Mouse (Mus musculus) lung, postnatal 4 days (tissue): ENCODE data around the gene Srgap2.
A peak's percentile ranks its signal among the peaks of the same experiment; 100 is the strongest.
"Not testable (repeated sequence)": the region's sequence is repeated elsewhere in the genome, so short reads cannot be mapped to it uniquely, and the experiment has no call there.

Source experiments
- DNase-seq, 2 experiments: peaks; one replicate each; pipeline ENCODE4 v3.0.0; 2021

The Srgap2 gene

GRCm38 (mm10) chr1:131284167-131284566 is 243.0 kb downstream of the Srgap2 start:
- no peak for DNase-seq

- no peak for DNase-seq
Measured at GRCm38 (mm10) chr1:131281731-131282130, 245.4 kb downstream of the Srgap2 start.

DNA sequence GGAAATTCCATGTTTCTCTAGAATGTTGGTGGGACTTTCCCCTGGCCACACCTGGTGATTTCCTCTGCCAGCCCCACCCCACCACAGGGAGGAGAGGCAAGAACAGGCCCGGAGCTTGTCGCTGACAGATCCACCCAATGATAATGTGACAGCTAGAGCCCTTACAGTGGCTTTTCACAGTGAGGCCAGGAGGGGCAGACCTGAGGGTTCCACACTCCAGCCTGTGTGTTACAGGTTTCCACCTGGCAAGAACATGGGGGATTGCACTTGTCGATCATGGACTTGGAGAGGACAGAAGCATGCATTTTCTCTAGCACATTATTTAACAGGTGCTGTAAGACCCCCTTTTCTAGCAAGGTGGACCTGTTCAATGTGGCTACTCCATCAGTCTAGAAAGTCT is 246.9 kb downstream of the Srgap2 start:
- DNase-seq = no peak

GRCm38 (mm10) chr1:131279456-131279776 is 247.7 kb downstream of the Srgap2 start, which contains the start of gene Ikbke:
Gene Ikbke (minus strand): TSS chr1:131279606.
- no peak for DNase-seq

GRCm38 (mm10) chr1:131278606-131279455 is 248.3 kb downstream of the Srgap2 start:
- DNase-seq = no peak

GRCm38 (mm10) chr1:131276831-131277230 is 250.3 kb downstream of the Srgap2 start:
- DNase-seq = no peak

- DNase-seq = no peak
Measured at GRCm38 (mm10) chr1:131275577-131275976, 251.6 kb downstream of the Srgap2 start.

- DNase-seq = no peak
Measured at GRCm38 (mm10) chr1:131274725-131275539, 252.2 kb downstream of the Srgap2 start.

DNA sequence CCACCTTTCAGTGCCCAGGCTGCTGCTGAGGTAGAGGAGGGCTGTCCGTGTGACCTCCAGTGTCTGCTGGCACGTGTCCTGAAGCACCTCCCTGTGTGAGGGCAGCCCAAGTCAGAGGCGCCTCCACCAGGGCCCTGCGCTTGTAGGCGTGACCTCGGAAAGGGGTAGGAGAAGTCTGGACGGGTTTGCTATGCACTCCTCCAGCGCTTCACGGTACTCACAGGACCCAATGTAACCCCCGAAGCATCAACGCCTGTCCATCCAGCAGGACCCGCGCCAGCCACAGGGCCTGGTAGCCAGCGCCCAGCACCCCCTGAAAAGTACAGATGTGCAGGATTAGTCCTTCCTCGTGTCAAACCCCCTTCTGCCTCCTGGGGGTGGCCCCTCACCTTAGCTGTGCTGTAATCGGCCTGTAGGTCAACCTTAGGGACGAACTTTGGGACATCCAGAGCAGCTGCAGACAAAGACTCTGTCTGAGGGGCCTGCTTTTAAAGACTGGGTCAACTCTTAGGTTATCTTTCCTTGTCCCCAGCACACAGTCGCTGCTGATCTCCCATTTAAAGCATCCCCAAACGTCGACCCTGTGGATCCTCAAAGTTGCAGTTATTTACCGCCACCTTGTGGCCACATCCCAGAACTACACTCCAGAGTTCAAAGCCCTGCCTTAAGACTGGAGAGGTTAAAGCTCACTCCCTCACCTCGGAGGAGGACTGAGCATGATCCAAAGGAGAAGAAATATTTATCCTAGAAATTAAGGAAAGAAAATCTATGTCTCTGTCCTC is 257.2 kb downstream of the Srgap2 start:
- DNase-seq = peak; percentile 49 to 80

- DNase-seq = no peak
Measured at GRCm38 (mm10) chr1:131268776-131269175, 258.4 kb downstream of the Srgap2 start.

- no peak for DNase-seq
Measured at GRCm38 (mm10) chr1:131263905-131264304, 263.2 kb downstream of the Srgap2 start.

- peak; percentile 54 to 76 for DNase-seq
Measured at GRCm38 (mm10) chr1:131260309-131260656, 266.9 kb downstream of the Srgap2 start.

DNA sequence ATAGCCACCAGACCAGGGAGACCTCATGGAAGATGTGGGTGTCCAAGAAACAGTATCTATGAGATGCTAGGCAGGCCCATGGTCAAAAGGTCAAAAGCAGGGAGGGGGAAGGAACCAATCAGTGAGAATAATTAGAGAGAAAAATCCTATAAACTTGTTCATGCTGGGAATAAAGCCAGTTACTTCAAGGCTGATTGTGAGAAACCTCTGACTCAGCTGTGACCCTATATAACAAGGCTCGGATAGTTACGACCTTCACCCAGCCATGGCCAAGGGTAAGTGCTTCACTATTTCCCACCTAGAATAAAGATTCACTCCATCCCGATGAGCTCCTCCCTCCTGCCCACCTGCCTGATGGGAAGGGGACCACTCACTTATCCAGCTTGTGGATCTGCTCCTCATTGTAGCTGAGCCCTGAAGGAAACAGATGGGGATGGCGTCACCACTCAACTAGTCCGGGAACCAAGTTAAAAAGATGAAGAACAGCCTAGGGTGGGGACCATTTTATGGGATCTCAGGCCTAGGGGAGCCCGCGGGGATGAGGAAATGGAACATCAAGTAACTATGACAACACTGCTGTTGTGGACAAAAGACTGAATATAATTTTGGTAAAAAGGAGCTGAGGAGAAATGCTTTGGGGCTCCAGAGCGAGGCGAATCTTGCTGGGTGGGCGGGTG is 267.4 kb downstream of the Srgap2 start:
- DNase-seq = no peak

- no peak for DNase-seq
Measured at GRCm38 (mm10) chr1:131257288-131257687, 269.9 kb downstream of the Srgap2 start.

DNA sequence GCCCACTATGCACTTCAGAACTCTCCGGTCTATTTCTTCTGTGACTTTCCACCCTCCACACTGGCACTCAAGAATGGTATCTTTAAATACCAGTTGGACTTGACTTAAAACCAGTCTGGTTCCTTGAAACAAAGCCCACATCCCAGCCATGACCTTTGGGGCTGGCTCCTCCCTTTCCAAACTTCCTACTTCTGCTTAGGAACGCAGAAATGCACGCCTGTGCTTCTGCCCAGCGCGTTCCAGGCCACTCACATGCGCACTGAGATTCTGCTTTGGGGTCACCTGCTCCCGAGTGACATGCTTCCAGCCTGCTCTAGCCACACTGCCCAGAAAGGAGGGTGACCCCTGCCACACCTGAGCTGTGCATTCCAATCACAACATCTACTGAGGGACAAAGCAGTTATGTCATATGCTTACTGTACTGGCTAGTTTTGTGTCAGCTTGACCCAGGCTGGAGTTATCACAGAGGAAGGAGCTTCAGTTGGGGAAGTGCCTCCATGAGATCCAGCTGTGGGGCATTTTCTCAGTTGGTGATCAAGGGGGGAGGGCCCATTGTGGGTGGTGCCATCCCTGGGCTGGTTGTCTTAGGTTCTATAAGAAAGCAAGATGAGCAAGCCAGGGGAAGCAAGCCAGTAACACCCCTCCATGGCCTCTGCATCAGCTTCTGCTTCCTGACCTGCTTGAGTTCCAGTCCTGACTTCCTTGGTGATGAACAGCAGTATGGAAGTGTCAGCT is 274.5 kb downstream of the Srgap2 start:
- not testable (repeated sequence) for DNase-seq

GRCm38 (mm10) chr1:131246433-131247395 is 280.4 kb downstream of the Srgap2 start:
- peak in 1 of 2 experiments; percentile 63 for DNase-seq

- peak; percentile 51 to 69 for DNase-seq
Measured at GRCm38 (mm10) chr1:131245926-131246325, 281.2 kb downstream of the Srgap2 start.

GRCm38 (mm10) chr1:131245089-131245856 is 281.9 kb downstream of the Srgap2 start, which contains the start of gene Rassf5:
Gene Rassf5 (minus strand): TSS chr1:131245258.
- DNase-seq = peak; percentile 84 to 86

- DNase-seq = no peak
Measured at GRCm38 (mm10) chr1:131244536-131245088, 282.5 kb downstream of the Srgap2 start.
